Mouse (Mus musculus) thymus, postnatal 14 days (tissue): ENCODE results near the gene Ap2a1.

Experiments used
- DNase-seq: peaks from one replicate; pipeline ENCODE4 v3.0.0; 2021

Gene Ap2a1

DNA sequence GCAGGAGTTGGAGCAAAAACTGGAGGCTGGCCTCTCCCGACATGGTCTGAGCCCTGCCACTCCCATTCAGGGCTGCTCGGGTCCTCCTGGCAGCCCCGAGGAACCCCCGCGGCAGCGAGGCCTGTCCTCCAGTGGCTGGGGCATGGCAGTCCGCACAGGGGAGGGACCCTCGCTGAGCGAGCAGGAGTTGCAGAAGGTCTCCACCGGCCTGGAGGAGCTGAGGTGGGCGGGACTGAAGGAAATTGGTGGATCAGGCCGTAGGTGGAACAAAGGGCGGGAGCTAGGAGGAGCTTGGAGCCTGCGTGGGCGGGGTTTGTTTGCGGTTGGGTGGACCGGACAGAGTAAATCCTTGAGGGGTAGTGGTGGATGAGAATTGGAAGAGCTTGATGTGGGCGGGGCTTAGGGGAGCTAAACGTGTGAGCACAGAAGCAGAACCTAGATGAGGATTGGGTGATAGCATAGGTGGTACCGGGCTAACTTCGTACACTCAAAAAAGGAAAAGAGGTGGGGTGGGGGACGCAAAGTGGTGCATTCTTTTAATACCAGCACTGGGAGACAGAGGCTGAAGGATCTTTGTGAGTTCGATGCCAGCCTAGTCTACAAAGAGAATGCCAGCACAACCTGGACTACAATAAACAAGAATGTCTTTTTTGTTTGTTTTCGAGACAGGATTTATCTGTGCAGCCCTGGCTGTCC lies 23.5 kb upstream of the Ap2a1 start:
- DNase-seq, result peak; percentile 43

DNA sequence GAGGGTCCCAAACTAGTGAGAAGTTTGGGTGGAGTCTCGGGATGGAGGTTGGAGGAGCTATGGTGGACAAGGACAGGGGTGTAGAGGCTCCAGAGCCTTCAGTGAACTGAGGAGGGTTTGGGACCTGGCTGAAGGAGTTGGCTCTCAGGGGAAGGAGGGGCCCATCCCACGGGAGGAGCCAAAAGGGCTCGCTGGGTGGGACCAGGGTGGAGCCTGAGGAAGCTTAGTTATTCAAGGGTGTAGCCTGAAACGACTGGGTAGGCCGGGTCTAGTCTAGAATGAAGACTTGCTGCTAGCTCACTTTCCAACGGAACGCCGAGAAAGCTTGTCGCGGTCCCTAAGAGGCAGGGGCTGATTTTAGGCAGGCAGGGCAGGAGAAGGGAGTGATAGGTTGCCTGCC lies 22.7 kb upstream of the Ap2a1 start:
- no peak for DNase-seq

DNA sequence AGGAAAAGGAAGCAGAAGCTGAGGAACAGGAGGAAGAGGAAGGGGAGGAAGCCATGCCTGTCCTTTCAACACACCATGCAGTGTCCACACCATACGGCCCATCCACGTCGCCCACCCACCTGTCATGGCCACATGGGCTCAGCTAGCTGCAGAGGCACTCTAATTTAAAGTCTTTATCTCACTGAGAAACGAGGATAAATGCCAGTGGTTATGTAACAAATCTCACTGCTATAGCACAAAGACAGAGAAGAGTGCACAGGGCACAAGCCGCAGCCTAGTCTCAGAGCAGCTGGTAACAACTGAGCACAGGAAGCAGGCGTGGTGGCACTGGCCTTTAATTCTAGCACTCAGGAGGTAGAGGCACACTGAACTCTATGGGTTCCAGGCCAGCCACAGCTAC lies 20.6 kb upstream of the Ap2a1 start:
- no peak for DNase-seq

DNA sequence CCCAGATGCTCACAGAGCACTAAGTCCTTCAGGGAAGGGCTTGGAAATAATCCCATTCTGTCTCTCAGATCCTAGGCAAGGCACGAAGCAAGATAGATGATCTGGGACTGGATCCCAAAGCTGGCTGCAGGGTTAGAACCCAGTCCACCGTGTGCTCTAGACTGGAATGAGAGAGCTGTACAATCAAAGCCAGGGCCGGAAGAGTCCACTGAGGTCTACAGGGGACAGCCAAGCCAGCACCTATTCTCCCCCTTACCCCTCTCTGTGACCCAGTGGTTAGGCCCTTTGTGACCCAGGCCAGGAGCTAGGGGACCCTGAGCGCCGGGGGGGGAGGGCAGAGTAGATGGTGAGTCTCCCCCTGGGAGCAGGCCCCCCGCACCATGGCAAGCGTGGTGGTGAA lies 13.6 kb upstream of the Ap2a1 start, which contains the start of gene Tsks:
TSS of gene Tsks (plus strand) at position 301 of the 400 bp plus-strand sequence.
- DNase-seq, result no peak

DNA sequence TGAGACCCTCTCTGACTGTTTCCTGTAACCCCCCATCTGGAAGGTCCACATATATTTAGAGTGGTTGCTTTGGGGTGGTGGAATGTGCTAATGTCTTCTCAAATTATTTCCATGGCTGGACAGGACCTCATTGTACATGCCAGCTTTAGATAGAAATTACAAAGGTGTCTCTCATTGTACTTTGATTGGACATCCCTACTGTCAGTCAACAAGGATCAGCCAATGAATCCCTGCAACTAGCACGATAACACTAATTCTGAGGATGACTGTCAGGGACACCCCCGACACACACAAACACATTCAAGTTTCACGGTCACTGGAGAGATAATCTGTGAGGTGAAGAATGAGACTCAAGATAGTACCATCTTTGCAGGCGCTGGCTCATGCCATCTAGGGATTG lies 9.4 kb upstream of the Ap2a1 start:
- no peak for DNase-seq

DNA sequence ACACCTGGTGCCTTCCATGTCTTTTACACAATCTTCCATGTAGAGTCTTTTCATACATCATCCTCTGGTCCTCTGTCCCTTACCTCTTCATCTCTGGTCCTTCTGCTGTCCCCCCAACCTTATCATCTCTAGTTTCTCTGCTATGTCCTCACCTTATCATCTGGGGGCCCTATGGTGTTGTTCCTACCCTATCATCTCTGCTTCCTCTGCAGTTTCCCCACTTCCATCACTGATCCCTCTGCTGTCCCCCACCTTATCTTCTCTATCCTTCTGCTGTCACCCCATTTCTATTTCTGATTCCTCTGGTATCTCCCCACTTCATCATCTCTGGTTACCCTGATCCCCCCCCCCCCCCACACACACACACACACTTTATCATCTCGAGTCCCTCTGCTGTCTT lies 726 bp downstream of the Ap2a1 start:
- no peak for DNase-seq

DNA sequence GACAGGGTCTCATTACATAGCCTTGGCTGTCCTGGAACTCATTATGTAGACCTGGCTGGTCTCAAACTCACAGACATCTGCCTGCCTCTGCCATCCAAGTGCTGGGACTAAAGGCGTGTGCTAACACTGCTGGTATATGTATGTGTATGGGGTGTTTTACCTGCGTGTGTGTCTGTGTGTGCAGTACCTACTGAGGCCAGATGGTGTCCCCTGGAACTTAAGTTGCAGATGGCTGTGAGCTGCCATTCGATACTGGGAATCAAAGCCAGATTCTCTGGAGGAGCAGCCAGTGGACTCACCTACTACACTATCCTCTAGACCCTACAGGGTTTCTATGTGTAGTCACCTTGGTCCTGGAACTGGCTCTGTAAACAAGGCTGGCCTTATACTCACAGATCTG lies 3.8 kb downstream of the Ap2a1 start:
- DNase-seq, result peak; percentile 33

DNA sequence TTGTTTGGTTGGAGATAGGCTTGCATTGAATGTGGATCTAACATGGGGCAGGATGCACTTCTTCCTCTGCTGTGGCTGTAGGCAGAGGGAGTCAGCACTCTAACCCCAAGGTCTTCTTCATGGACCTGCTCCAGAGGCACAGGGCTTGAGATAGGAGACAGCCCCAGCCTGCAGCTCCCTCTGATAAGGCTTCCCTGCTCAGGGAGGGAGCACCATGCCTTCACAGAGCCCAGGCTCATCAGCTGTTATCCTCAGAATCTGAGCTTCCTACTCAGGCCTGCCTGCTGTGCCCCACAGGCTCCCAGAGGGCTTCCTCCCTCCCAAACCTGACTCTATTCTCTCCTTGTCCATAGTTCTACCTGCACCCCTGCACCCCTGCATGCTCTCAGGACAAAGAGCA lies 6.8 kb downstream of the Ap2a1 start:
- DNase-seq, result no peak

DNA sequence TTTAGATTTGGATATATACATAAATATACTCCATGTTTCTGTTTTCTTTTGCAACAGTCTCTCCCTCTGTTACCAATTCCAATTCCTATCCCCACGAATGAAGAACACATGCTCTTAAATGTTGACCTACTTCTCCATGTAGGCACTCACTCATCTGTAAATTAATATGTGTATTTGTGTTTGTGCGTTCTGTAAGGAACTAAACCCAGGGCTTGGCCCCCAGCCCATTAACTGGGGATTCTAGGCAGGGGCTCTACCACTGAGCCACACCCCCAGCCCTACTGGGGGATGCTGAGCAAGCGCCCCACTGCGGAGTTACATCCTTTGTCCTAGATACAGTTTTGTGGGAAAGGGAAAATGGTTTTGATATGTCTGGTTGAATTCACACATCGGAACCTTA lies 10.2 kb downstream of the Ap2a1 start:
- DNase-seq, result no peak

DNA sequence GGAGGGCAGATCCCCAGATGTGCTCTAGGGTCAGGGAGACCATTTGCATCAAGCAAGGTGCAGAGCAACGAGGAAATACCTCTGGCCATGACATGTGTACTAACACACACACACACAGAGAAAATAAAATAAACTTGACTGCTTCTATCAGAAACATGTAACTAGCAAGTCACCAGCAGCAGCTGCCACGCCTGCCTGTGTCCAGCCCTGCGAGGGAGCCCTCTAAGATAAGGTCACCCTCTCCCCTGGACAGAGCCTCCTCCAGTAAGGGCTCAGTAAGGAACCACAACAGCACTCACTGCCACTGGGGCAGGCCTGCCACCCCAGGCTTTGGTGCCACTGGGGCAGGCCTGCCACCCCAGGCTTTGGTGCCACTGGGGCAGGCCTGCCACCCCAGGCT lies 11.1 kb downstream of the Ap2a1 start:
- DNase-seq, result no peak

DNA sequence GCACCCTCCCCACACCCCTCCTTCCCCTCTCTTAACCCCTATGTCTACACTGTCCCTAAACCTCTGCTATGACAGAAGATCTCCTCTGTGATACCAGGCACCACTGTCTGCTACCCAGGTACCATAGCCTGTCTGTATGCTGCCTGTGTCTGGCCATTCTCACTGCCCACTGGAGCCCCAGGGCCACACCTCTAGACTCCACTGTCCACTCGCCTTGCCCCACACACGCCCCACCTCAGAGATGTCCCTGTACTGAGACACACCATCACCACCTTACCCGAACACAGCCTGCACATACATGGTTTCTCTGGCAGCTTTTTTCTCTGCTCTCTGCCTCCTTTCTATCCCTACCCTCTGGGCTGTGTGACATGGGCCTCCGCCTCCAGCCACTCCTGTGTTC lies 12.4 kb downstream of the Ap2a1 start:
- no peak for DNase-seq

DNA sequence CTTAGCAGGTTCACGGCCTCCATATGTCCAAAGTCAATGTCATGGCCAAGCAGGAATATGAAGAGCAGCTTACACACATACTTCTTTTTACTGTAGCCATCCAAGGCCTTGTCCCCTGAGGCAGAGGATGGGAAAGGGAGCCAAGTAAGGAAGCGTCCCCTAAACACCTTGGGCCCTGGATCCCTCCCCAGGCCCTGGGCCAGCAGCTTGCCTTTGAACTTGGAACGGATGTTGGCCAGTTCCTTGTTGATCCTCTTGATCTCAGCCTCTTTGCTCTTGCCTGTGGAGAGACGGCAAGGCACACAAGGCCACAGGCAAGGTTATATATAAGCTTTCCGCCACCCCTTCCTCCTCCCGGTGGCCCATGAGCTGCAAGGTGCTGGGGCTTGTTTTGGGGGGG lies 13.1 kb downstream of the Ap2a1 start:
- DNase-seq, result no peak

DNA sequence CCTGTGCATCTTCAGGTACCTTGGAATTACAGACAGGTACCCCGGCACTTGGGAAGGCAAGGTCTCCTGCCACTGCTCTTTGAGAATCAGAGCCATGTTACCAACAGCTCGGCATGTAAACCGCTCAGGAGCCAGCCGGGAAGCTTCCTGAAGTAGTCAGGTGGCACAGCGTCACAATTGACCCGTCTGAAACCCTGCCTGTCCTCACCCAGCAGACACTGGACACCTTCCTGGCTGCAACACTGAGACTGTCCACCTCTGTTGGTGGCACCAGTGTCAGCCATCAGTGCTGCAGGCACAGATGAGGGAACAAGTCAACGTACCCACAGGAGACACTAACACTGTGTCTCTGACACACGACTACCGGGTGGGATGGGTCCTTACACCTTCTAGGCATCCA lies 14.0 kb downstream of the Ap2a1 start:
- DNase-seq, result no peak

DNA sequence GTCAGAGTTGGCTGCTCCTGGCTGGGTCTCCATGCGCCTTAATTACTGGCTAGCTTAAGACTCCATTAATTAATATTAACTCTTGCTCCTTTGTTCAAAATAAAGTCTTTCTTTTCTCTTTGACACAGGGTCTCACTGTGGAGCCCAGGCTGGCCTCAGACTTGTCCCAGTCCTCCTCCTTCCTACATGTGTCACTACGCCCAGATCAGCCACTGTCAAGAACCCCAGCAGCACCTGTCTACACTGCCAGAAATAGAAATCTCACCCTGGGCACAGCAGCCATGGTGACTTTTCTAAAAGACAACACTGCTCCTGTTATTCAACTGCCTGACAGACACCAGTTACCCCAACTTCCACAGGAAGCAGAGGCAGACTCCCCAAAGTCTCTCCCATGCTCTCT lies 14.9 kb downstream of the Ap2a1 start:
- no peak for DNase-seq

DNA sequence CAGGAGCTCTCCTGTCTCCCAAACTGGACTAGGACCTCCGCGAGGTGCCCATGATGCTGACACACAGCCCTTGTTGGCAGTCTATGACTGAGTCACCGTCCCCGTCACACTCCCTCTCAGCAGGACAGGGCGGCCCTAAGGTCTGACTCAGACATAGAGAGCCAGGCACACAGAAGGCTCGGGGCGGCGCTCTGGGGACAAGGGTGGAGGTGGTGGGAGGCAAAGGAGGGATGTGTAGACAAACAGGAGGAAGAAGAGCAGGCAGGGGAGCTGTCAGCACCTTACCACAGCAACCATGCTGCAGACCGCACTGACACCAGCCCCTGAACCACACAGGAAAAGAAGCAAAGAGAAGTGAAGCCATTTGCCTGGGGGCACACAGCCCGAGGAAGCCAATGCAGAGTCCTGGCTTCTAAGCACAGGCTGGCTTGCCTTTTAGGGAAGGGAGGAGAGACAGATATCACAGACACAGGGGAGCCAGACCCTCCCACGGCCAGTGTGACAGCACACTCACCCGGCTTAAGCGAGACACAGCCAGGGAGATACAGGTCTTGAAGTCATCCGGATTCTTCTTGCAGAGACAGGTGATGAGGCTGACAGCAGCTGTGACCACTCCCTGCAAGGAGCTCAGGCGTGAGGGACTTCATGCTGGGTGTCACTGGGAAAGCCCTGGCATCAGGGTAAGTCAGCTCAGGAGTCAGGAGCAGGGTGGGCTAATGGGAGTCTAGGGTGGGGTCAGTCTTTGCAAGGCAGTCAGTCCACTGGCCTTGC lies 20.4 kb downstream of the Ap2a1 start:
- DNase-seq, result peak; percentile 36

DNA sequence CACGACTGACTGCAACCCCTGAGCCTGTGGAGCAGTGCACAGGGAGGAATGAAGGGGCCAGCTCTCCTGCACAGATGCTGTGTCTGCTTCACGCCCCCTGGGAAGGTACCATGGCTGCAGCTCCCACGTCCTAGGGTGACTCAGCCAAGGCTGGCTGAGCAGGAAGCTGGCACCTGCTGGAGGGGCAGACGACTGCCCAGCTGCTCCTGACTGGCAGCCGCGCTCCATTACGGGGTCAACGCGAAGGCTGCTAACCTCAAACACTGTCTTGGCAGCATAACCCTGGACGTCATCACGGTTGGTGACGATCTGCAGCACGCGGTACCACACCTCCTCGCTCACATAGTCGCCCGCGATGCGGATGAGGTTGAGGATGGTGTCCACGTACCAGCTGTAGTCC lies 23.9 kb downstream of the Ap2a1 start:
- DNase-seq, result no peak

DNA sequence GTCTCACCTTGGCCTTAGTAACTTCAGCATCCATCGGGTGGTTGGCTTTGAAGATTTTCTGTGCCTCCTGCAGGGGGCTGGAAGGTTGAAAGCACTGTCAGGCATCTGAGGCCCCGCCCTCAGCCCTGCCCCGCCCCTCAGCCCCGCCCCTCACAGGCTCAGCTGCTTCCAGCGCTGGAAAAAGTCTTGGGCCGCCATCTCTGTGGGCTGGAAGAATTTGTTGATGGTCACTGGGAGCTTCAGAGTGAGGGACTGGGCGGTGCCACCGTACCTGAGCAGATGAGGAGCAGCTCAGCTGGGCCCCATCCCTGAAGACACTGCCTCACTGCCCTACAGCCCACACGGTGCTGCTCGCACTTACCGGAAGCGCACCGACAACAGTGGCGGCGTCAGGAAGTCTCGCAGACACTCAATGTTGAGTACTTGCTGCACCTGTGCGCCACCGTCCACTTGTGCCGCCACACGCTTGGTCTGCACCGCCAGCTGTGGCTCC lies 28.0 kb downstream of the Ap2a1 start:
- peak; percentile 78 for DNase-seq

DNA sequence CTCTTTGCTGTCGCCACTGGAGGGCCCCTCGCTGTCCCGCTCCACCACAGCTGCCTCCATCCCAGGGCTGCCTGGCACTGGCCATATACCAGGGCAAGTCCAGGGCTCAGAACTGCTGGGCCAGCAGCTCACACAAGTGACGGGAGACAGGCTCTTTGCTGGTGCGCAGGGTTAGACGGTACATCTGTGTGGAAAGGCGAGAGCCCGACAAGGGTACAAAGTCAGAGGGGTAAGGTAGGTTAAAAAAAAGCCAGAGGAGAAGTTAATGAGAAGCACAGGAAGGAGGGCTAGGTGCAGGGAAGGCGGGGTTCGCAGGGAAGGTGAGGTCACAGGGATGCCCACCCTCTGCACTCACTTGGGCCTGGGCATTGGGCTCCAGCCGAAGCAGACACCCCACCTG lies 28.7 kb downstream of the Ap2a1 start:
- DNase-seq, result peak; percentile 27

DNA sequence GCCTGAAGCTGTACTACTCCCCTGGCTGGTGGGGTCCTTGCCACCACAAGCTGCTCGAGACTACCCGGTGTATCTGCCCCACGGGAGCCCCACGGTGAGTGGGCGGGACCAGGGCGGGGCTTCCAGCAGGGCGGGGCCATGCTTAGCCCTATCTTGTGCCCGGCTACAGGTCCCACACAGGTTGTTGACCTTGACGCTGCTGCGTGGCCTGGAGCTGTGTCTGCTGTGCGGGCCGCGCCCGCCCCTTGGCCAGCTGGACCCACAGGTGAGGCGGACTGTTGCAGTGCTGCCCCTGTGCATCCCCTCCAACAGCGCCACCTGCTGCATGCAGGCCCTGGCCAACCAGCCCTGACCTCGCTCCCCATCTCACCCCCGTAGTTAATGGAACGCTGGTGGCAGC lies 30.7 kb downstream of the Ap2a1 start:
- peak; percentile 32 for DNase-seq

DNA sequence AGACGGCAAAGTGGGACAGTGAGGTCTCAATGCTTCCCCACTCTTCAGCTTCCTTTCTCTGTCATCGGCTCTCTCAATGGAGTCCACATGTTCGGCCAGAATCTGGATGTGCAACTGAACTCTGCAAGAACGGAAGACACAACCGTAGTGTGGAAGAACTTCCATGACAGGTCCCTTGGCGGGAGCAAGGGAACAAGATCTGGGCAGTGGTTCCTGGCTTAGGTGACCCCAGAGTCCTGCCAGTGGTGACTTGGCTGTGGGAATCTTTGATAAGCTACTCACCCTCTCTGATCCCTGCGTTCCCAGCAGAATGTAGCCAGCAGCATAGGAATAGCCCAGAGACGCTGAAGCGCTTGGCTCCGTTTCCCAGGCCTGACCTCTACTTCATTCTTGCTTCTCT lies 32.8 kb downstream of the Ap2a1 start:
- DNase-seq, result no peak

DNA sequence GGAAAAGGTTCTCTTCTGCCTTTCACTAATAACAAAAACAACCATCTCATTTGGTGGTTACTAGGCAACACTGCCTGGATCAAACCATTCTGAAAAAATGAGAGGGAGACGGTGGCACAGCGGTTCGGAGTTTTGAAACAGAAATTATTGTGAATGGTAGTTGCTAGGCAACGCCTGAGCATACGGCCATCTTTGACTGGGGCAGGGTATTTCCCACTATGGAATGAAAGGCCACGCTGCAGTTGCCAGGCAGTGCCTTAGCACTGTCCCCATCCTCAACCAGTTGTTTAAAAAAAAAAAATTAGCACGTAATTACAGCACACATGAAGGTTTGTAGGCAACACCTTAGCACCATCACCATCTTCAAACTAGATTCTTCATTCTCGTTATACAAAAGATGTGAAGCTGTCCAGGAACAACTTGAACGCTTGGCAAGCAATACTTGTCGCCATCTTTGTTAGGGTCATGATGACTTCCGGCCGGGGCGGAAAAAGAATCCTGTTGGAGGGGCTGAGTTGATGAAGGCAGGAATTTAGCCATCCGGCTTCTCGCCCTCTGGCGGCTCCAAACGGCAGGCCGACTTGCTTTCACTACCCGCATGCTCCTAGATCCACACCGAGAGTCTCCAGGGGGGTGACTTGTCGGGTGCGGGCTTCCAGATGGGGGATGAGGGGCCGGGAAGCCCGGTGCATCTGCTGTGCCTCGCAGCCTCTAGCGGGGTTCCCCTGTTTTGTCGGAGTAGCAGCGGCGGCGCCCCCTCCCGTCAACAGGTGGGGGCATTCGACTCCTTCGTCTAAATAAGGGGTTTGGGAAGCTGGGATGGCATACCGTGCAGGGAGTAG lies 33.5 kb downstream of the Ap2a1 start, which contains the start of gene Fuz:
TSS of gene Fuz (plus strand) at position 487 of the 842 bp plus-strand sequence.
- peak; percentile 85 for DNase-seq

DNA sequence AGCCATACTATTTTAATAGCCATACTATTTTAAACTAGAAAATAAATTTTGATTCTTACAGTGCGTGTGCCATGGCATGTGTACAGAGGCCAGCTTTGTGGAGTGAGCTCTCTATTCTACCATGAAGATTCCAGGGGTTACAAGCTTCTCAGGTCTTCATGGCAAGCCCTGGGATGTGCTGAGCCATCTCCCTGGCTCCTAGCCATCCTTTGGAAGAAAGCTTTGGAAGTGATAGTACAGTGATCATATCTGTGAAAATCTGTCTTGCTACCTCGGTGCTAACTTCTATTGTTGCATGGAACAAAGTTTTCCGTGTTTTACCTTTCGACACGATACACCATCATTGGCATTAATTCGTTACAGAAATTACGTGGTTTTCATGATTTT lies 34.1 kb downstream of the Ap2a1 start:
- DNase-seq, result no peak

DNA sequence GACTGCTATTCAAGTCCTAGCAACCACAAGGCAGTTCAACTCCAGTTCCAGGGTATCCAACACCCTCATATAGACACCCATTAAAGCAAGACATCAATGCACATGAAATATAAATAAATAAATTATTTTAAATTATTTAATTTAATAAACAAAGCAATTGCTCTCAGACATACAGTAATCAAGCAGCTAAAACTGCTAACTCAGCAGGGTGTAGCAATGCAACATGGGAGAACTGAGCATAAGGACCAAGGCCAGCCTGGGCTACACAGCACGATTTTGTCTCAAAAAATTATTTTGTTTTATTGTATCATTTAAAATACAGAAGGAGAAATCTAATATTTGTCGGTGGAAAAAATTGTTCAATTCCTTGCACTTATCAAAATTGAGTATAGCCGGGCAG lies 35.1 kb downstream of the Ap2a1 start:
- no peak for DNase-seq

DNA sequence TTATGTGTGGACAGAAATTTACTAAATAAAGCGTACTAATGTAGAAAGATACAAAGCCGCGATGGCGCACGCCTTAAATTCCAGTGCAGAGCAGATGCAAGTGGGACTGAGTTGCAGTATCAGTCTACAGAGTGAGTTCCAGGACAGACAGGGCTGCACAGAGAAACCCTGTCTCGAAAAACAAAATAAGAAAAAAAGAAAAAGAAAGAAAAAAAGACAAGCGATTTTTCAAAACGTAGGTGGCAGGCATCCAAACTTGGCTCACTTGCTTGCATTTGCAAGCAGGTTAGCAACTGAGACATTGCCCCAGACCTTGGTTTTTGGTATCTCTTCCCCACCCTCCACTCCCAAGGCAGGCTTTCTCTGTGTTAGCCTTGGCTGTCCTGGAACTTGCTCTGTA lies 36.1 kb downstream of the Ap2a1 start:
- no peak for DNase-seq
